Mouse (Mus musculus) lung, adult 2 months (tissue): ENCODE data around the gene Srrt.

Experiments used
- CTCF ChIP-seq: fragments of 200-500 bp; IDR thresholded peaks from 2 replicates; pipeline ENCODE4 v1.5.1; 2011; ENCODE audit warnings: mild to moderate bottlenecking, low read length, control low read depth; ENCODE audit not compliant: insufficient read depth
- POLR2A ChIP-seq: fragments of 200-500 bp; IDR thresholded peaks from 2 replicates; pipeline ENCODE4 v1.6.1; 2011; ENCODE audit warnings: low read depth, mild to moderate bottlenecking, control low read depth, low read length, borderline replicate concordance; ENCODE audit errors: extremely low read depth

- no peak for TF ChIP-seq POLR2A
- TF ChIP-seq CTCF = no peak
Observed at GRCm38 (mm10) chr5:137303609-137304008, 3.9 kb downstream of the Srrt start.
